Mouse (Mus musculus): ENCODE measurements around the gene Ski. TPM values are rescaled to one million over a fixed set of nuclear protein-coding genes. Genes with fewer than 3 reads are reported as not detected.

The Ski gene
- polyA plus RNA-seq, 1 experiment: 63.9 TPM

DNA sequence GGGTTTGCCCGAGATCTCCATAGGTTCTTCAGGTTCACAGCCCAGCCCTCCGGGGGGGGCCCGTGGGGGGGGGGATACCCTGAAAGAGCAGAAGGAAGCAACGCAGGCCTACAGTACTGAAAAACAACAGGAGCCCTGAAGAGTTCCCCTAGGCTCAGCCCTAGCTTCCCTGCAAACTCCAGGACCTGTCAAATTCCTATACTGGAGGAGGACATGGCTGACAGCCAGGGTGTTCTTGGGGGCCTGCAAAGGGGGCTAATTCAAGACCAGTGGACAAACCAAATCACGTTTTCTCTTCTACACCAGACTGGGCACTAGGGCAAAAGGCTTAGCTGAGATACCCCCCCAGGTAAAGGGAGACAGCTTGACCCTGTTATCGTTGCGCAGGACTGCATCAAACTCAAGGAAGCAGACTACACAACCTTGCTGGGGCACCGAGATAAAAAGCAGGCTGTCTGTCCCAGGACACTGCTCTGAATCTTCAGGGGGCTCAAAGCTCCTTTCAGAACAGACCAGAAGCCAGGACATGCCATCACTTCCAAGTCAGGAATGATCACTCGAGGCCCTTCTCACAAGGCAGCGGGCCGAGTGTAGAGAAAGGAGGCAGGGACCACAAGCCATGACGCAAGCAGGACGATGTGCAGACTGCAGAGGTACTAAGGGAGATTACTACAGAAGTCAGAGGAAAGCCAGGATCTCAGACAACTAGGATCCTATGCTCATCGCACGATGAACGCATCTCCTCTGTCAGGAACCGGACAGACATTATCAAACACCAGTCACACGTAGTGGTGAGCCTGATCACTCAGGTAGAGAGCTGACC is 37.9 kb downstream of the Ski start:
- H3K4me1 ChIP-seq (ENCODE audit: control insufficient read depth, insufficient read depth, low read length): peaks cover 42% of the 10 kb centered on the region
- no peak overlapping the region for H3K4me3 ChIP-seq (ENCODE audit: insufficient read depth, low read length)
- TF ChIP-seq POLR2A (IDR thresholded peaks at IDR 0.05; ENCODE audit: borderline replicate concordance, low read depth, low read length): no peak
- no peak for TF ChIP-seq CTCF (IDR thresholded peaks at IDR 0.05; ENCODE audit: low read depth, low read length)
- H3K27ac ChIP-seq (ENCODE audit: insufficient read depth, low read depth, low read length): no peak overlapping the region

DNA sequence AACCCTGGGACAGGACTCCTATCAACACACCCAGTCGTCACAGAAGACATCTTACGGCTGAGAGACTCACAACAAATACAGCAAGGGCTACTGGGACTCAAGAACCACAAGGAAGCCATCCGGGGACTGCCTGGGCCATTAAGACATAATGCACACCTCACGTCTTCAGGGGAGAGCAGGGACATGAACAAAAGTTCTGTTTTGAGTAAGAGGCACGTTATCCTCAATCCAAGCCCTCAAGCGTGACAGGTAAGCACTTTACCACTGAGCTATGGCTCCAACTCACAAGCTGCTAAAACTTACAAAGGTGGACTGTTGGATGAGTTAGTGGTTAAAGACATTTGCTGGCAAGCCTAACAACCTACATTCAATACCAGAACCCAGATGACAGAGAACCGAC is 39.2 kb downstream of the Ski start:
- TF ChIP-seq POLR2A (IDR thresholded peaks at IDR 0.05; ENCODE audit: borderline replicate concordance, low read depth, low read length) (no peak), CTCF (IDR thresholded peaks at IDR 0.05; ENCODE audit: low read depth, low read length) (no peak)
- H3K4me3 ChIP-seq (ENCODE audit: insufficient read depth, low read length): no peak overlapping the region
- no peak overlapping the region for H3K27ac ChIP-seq (ENCODE audit: insufficient read depth, low read depth, low read length)
- peaks cover 43% of the 10 kb centered on the region for H3K4me1 ChIP-seq (ENCODE audit: control insufficient read depth, insufficient read depth, low read length)

DNA sequence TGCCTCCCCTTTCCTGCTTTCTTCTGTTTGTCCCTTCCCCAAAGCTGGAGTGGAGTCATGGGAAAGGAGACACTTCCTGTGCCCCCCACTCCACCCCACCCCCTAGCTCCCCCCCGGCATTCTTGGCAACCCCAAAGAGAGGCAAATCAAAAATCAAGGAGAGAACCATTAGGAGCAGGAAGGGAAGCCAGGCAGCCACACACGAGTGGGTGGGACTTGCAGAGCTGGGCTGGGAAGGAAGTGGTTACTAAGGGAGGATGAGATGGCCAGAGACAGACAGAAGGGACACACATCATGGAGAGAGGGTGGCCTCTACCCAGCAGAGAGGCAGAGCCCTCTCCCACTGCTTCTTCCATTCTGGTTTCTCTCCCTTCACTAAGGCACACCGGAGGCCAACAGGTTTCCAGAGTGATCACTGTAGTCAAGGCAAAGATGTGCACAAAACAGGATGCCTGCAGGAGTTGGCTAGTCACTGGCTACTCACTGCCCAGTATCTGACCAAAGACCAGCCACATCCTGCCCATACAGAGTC is 43.3 kb downstream of the Ski start:
- TF ChIP-seq POLR2A (IDR thresholded peaks at IDR 0.05; ENCODE audit: borderline replicate concordance, low read depth, low read length) (no peak), CTCF (IDR thresholded peaks at IDR 0.05; ENCODE audit: low read depth, low read length) (no peak)
- Histone ChIP-seq H3K4me1 (ENCODE audit: control insufficient read depth, insufficient read depth, low read length) (peaks cover 37% of the 10 kb centered on the region), H3K4me3 (ENCODE audit: insufficient read depth, low read length) (peak overlapping the region; percentile 17), H3K27ac (ENCODE audit: insufficient read depth, low read depth, low read length) (peak overlapping the region; percentile 64)

DNA sequence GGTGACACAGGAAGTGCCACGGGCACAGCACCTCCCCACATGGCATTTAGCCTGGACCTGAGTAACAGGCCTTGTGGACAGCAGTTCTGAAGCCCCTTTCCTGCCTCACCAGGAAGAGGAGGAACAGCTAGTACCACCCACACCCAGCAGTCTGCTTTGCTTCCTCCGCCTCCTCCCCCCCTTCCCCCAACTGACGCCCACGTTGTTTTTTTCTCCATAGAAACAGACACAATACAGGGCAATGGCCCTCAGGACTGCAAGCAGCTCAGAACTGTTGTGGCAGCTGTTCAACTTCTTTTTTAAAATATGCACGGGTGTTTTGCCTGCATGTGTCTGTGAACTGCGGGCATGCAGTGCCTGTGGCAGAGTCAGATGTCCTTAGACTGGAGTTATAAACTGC is 44.1 kb downstream of the Ski start:
- TF ChIP-seq POLR2A (IDR thresholded peaks at IDR 0.05; ENCODE audit: borderline replicate concordance, low read depth, low read length) (no peak), CTCF (IDR thresholded peaks at IDR 0.05; ENCODE audit: low read depth, low read length) (no peak)
- Histone ChIP-seq H3K4me3 (ENCODE audit: insufficient read depth, low read length) (peak overlapping the region; percentile 17), H3K27ac (ENCODE audit: insufficient read depth, low read depth, low read length) (peak overlapping the region; percentile 64), H3K4me1 (ENCODE audit: control insufficient read depth, insufficient read depth, low read length) (peaks cover 45% of the 10 kb centered on the region)

DNA sequence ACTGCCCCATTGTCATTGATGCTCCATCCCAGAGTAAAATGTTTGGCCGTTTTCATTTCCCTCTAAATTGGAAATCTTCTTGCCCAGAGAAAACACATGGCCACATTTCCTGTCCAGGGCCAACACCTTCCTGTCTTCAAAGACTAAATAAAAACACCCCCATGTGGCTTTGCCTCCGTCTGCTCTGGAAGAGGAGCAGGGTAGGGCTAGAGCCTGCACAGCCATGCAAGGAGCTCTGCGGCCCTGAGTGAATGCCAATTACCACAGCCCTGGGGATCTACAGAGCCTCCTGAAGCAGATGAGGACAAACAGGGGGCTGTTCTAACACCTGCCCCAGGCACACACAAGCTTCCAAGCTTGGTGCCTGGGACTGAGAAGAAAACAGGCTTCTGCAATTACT is 46.2 kb downstream of the Ski start:
- Histone ChIP-seq H3K27ac (ENCODE audit: insufficient read depth, low read depth, low read length) (no peak overlapping the region), H3K4me3 (ENCODE audit: insufficient read depth, low read length) (no peak overlapping the region), H3K4me1 (ENCODE audit: control insufficient read depth, insufficient read depth, low read length) (peaks cover 48% of the 10 kb centered on the region)
- TF ChIP-seq CTCF (IDR thresholded peaks at IDR 0.05; ENCODE audit: low read depth, low read length) (no peak), POLR2A (IDR thresholded peaks at IDR 0.05; ENCODE audit: borderline replicate concordance, low read depth, low read length) (no peak)

DNA sequence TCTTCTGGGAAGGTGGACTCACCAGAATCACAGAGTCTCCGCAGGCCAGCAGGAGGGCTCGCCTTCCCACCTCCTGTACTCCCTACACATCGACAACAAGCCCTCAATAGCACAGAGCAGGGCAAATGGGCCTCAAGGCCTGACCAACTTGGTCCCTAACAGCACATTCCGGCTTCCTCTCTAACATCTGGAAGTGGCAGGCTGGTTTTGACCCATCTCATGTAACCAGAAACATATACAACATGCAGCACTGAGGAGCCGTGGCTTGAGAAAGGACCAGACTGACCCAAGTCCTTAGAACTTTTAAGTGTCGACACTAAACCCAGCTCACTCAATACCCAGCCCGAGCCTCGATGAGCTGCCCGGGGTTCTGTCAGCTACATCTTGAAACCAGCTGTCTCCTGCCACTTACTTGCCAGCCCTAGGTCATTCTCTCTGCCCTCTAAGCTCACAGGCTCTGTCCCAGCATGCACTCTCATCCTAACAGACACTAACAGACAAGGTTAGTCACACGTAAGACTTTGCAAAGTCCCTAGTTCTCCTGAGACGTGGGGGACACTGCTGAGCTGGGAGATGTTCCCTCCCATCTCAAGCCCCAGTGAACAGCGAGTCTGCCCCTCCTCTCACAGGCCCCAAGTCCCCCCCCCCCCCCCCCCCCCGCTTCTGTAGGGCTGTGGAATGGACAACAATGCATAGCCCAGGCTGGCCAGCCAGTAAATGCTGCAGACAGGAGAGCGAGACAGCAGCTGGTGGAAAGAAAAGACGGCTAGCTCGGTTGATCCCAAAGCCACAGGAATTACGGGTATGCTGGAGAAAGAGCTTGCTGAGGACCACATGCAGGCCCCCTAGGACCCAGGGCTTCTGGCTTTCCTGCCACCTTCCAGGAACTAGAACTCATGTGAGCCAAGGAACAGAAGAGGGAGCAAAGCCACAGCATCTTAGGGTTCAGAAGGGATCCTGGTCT is 48.3 kb downstream of the Ski start:
- Histone ChIP-seq H3K4me1 (ENCODE audit: control insufficient read depth, insufficient read depth, low read length) (peaks cover 43% of the 10 kb centered on the region), H3K27ac (ENCODE audit: insufficient read depth, low read depth, low read length) (no peak overlapping the region), H3K4me3 (ENCODE audit: insufficient read depth, low read length) (no peak overlapping the region)
- TF ChIP-seq POLR2A (IDR thresholded peaks at IDR 0.05; ENCODE audit: borderline replicate concordance, low read depth, low read length): no peak
- TF ChIP-seq CTCF (IDR thresholded peaks at IDR 0.05; ENCODE audit: low read depth, low read length): no peak

DNA sequence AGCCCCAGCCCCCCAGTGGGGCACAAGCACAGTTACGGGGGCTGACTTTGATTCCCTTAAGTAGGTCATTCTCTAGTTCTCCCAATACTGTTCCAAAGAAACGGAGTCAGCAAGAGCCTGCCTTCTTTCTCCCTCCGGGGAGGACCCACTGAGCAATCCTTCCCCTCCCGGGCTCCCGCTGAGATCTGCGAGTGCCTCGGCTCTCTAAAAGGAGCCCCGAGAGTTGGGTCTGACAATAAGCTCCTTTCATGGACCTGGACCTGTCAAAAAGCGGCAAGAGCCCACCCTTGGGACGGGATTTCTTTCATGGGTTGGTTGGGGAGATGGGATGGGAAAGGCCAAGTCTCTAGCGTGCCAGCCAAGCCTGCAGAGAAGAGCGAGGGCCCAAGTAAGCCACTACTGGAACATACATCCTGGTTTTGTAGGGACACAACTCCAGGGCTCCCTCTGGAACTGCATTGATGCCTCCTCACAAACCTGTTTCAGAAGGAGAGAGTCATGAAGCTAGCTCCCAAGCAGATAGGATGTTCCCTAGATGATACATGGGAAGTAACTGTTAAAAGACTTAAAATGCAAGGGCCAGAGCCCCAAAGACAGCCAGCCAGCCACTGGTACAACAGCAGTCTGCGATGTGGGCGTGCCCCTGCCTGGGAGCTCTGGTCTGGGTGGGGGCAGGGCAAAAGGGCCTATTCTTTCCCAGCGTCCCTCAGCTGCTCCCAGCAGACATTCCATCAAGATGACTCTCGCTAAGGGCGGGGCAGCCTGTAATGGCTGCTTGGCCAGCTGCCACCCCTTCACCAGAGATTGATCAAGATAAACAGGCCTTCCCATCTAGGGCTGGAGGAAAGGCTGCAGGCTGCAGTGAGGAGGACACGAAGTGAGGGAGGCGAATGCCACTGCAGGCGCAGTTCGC is 49.2 kb downstream of the Ski start:
- Histone ChIP-seq H3K27ac (ENCODE audit: insufficient read depth, low read depth, low read length) (no peak overlapping the region), H3K4me1 (ENCODE audit: control insufficient read depth, insufficient read depth, low read length) (peaks cover 37% of the 10 kb centered on the region), H3K4me3 (ENCODE audit: insufficient read depth, low read length) (no peak overlapping the region)
- TF ChIP-seq POLR2A (IDR thresholded peaks at IDR 0.05; ENCODE audit: borderline replicate concordance, low read depth, low read length): no peak
- no peak for TF ChIP-seq CTCF (IDR thresholded peaks at IDR 0.05; ENCODE audit: low read depth, low read length)

DNA sequence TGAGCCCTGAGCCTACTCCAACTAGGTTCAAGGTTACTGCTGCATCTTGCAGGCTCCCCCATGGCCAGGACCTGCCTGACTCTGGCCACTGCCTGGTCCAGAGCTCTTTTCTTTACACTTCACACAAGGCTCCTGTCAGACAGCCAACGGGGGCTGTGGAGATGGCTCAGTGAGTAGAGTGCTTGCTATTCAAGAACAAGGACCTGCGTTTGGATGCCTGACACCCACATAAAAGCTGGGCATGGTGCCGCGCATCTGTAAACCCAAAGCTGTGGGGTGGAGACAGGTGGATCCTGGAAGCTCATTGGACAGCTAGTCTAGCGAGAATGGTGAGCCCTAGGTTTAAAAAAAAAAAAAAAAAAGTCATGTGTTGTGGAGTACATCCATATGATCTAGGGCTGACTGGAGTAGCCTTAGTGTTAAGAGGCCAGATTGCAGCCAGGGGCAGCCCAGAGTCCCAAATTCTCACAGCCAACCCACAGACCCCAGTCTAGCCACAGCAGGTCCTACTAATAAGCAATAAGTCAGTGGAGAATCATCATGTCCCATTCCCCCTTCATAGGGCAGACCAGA is 50.3 kb downstream of the Ski start:
- Histone ChIP-seq H3K27ac (ENCODE audit: insufficient read depth, low read depth, low read length) (no peak overlapping the region), H3K4me3 (ENCODE audit: insufficient read depth, low read length) (no peak overlapping the region), H3K4me1 (ENCODE audit: control insufficient read depth, insufficient read depth, low read length) (peaks cover 27% of the 10 kb centered on the region)
- TF ChIP-seq POLR2A (IDR thresholded peaks at IDR 0.05; ENCODE audit: borderline replicate concordance, low read depth, low read length) (no peak), CTCF (IDR thresholded peaks at IDR 0.05; ENCODE audit: low read depth, low read length) (no peak)

Measured in bone marrow macrophage, adult 2 months (primary cell).